Mouse (Mus musculus): ENCODE measurements at regions not wholly inside any gene's neighbourhood (a gene's known extent, or its start where the extent isn't known, plus 50 kb on each side); places are given as distances from the start of the nearest gene placed in this dataset.
"Not testable (repeated sequence)": the region's sequence is repeated elsewhere in the genome, so short reads cannot be mapped to it uniquely, and the experiment has no call there.

DNA sequence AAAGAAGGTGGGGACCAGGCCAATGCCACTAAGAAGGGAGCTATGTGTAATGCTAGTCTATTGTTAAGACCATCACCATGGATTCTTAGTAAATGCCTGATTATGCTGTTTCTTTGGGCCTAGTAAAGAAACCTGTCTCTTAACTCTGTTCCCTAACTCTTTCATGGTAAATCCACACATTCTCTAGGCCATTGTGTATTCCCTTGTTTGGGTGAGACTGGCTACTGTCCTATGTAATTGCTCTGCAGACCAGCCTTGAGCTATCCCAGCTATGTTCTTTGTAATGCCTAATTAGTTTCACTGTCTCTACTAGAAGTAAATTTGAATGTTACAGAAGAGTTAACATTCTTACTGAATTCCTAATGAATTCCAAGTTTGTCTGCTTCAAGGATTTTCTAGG is 186.9 kb upstream of the Gm10750 start:
- no peak for DNase-seq (ENCODE audit: extremely low read depth, insufficient read length, low spot score)

DNA sequence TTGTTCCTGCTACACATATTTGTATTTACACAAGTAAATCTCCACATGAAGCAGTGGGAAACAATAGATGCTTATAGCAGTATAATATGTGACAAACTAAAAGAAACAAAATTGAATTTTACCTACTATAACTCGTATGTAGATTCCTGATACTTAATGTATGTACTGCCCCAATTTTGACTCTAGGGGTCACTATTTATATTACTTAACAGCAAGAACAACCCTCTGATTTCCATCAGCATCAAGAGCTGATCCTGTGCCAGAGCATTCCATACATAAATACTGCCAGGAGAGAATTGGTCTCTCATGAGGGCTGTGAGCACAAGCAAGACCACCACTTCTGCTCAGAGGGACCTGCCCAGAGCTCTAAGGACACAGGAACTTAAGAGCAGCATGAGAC is 178.7 kb upstream of the Gm10750 start:
- no peak for DNase-seq (ENCODE audit: extremely low read depth, insufficient read length, low spot score)

DNA sequence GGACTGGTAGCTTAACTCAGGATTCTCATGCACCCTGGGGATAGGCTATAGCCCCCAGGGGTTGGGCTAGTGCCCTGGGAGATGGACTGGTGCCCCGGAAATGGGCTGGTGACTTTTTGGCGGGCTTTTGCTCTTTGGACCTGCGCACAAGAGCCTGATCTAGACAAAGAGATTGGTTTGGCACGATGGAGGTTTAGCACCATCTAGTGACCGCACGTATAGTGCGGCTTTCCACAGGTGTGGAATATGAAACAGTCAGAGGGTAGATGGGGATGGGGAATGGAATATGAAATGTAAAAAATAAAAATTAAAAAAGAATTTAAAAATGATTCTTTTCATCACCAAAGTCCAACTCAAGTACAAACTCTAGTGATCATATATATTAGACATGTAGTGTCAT is 141.4 kb upstream of the Gm10750 start:
- DNase-seq (ENCODE audit: extremely low read depth, insufficient read length, low spot score): not testable (repeated sequence)

DNA sequence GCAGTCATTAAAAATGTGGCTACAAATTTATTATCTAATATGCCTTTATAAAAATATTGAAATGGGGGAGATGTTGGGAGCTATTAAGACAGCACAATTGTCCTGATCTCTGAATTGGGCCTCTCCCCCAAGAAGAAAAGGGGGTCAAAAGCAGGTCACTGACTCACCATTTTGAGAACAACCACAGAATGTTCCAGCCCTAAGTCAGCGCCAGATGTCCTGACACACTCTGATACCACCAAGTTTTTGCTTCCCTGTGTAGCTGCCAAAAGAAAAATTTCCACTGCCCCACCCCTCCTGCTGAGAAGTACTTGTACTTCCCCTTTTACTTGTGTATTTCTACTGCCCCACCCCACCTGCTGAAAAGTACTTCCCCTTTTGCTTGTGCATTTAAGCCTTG is 92.5 kb upstream of the Gm10750 start:
- DNase-seq (ENCODE audit: extremely low read depth, insufficient read length, low spot score): peak; percentile 56

DNA sequence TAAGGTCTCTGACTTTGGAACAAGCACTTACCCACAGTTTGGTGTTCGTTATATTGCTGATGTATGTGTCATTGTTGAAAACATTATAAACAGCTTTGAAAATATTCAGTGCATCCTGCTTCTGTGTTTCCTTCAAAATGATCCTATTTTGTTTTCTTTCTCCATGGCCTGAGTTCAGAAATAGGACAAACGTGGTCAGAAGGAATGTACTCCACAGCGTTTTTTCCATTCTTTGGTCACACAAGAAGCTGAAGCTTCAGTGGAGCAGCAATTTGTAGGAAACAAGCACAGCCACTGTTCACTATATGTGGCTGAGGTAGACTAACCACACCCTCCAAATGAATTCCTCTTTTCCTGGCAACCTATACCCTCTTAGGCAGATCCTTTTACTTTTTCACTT is 75.1 kb upstream of the Gm10750 start:
- no peak for DNase-seq (ENCODE audit: extremely low read depth, insufficient read length, low spot score)

Measured in 3134 (cell line).